Mouse (Mus musculus): Measurements from ENCODE around the gene BC049352.

Gene BC049352

DNA sequence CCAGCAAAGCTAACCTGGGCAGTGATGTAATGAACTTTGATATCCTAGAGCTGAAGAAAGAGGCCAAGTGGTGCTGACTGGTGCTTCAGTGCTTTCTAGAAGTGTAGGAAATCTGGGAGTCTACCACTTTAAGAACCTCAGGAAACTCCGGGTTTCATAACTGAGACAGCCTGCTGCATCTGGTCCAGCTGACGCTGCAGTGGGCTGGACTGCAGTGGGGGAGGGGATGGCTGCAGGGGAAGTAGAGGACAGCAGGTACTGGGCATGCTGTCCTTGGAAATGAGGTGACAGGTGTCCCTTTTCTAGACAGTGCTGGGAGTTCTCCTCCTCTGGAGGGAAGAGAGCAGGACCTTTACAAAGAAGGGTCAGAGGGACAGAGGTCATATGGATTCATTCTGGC, at the start of gene BC049352:
TSS of gene BC049352 (plus strand) at position 238 of the 400 bp plus-strand sequence.
- DNase-seq (ENCODE audit: low read depth in 2 of 2, low spot score in 2 of 2) = no peak

DNA sequence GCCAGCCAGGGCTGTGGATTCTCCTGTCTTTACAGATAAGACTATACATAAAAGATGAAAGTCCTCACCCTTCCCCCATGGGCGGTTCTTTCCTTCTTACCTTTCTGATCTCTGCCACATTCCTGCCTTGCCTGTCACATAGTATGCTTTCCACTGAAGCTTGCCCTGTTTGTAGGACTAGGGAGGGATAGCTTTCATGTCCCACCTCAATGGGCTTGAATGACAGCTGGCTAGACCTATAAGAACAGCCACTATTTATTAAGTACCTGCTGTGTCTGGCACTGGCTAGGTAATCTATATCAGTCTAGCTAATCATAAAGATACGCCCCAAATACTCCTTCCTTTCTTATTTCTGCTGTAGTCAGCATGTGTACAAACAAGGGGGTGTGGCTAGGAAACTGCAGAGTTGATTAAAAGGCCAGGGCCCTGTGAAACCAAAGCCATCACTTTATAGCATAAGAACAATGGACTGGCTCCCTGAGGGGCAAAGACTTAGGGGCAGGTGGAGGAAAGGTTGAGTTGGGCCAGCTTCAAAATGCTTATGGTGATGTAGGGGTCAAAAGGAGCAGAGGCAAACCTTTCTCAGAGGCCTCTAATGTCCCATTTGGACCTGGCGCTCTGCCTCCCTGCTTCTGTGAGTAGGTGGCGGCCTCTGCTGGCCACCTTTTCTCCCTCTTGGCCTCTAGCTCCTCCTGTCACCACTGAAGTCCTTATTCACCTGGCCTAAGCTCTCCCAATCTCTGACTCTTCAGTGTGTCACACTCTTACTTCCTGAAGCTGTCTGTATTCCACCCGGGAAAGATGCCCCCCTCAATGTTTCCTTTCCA, 48.1 kb upstream of the BC049352 start:
- peak; percentile 58 to 72 for DNase-seq (ENCODE audit: low read depth in 2 of 2, low spot score in 2 of 2)

DNA sequence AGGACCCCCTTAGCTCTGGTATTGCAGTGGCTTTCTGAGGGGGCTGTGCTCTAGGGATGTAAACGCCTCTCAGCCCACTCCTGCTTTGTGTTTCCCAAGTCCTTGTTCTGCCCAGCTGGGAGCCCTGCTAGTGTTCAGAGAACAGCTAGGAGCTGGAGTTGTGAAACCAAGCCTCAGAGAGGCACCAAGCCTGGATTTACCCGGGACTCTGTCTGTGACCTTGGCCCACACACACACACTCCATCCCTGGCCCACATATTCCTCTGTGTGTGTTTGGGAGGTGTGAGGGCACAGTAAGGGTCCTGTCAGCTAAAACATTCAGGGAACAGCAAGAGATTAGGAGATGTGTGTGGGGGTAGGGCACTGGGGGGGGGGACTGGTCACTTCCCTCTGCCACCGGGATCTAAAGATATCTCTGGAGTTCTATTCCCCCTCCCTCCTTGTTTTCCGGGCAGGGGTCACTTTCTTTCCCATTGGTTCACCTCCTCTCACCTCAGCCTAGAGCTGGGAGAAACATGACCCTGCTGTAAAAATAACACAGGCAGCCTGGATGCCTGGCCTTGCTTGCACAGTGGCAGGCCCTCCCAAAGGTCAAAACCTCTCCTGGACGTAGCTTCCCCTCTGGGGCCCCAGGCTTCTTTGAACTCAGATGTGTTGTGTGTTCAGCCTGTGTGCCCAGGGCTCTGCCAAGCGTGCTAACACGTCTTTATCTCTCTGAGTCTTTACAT, 45.2 kb upstream of the BC049352 start:
- DNase-seq (ENCODE audit: low read depth in 2 of 2, low spot score in 2 of 2) = no peak

DNA sequence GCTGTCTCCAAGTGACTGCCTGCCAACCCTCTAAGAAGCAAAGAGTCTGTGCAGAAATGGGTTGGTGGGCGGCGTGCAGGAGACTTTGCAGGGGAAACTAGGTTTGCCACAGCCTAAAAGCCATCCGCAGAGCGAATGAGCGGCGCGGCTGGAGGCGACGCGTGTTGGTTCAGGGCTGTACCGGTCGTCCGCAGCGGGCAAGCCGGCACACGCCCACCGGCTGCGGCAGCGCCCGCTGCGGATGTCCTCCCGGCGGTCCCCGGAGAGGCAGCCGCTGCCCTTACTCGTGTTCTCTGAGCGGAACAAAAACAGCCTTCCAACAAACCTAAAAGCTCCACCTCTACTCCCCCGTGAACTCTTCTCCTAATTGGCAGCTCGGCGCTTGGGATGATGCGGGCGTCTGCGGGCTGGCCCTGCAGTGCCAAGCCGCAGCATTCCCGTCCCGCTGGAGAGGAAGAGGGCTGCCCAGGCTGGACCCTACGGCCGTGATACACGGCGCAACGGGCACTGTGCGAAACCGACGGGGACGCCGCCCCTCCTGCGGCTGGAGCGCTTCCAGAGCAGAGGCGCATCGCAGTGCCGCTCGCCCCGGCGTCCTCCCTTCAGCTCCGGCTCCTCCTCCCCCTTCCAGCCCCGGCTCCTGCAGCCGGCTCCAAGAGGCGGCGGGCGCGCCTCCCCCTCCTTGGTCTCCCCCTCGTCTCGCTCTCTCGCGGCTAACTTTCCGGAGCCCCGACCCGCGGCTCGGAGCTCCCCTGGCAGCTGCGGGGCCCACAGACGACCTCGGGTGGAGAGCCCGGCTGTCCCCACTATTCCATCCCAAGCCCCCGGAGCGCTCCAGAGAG, 43.4 kb upstream of the BC049352 start, which contains the start of gene Scn4b:
TSS of gene Scn4b (plus strand) at position 205 of the 842 bp plus-strand sequence.
- peak in 1 of 2 experiments; percentile 41 for DNase-seq (ENCODE audit: low read depth in 2 of 2, low spot score in 2 of 2)

DNA sequence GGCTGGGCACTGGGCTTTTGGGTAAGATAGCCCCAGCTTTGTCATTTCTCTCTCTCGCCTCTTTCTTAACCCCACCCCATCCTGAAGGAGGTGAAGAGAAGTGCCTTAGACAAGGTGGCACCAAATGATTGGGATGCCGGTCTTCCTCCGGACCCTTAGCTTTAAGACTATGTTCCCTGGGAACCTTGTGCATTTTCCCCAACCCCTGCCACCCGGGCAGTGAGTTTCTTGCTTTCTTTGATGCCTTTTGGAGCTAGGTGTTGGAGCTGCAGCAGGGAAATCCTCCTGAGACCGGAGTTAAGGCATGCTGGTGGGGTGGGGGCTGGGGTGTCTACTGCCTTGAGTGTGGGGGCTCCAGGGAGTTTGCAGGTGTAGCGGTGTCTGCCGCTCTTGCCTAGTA, 42.7 kb upstream of the BC049352 start:
- no peak for DNase-seq (ENCODE audit: low read depth in 2 of 2, low spot score in 2 of 2)

DNA sequence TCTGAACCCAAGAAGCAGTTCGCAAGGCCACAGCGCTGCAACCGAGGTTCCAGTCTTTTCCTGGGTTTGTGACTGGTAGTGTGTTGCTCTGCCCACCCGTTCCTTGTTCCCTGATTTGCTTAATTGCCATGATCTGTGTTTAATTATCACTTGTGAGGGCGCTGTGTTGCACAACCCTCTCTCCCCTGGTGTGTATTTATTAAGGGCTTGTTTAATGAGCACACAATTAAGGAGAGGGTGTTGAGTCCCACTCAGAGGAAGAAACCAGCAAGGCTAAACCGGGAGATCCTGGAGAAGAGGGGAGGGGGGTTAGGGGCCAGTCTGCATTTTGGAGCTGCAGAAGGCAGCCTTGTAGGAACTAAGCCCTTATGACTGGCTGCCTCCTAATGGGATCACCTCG, 40.9 kb upstream of the BC049352 start:
- no peak for DNase-seq (ENCODE audit: low read depth in 2 of 2, low spot score in 2 of 2)

DNA sequence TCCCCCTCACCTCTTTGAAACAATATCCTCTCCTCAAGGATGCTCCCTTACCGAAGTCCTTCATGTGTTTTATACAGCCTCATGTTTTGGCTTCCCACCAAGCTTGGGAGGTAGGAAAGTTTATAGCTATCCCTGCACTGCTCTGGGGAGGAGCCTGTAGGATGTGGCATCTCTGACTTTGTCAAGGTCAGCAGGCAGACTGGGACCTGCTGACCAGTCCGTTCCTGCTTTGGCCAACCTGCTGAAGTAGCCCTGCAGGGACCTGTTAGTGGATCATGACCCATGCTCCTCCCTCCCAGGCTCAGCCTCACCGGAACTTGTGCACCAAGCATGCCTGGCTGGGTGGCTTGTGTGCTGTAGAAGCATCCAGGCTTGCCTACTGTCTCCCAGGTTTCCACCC, 39.1 kb upstream of the BC049352 start:
- no peak for DNase-seq (ENCODE audit: low read depth in 2 of 2, low spot score in 2 of 2)

- DNase-seq (ENCODE audit: low read depth in 2 of 2, low spot score in 2 of 2) = no peak
Measured at GRCm38 (mm10) chr9:45145533-45146266, 36.1 kb upstream of the BC049352 start.

DNA sequence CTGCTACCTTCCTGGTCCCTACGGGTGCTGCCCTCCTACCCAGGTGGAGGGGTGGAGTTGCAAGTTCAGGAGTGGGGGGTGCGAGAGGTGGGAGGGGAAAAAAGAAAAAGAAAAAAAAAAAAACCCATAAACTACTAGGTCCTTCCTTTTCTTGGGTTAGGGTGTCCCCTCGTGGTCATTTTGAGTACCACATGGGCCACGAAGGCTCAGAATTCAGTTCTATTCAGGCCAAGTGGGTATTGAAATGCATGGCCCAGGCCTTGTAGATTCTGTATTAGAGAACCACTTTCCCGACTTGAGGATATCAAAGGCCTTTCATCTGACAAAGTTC, 35.6 kb upstream of the BC049352 start:
- peak; percentile 70 to 83 for DNase-seq (ENCODE audit: low read depth in 2 of 2, low spot score in 2 of 2)

DNA sequence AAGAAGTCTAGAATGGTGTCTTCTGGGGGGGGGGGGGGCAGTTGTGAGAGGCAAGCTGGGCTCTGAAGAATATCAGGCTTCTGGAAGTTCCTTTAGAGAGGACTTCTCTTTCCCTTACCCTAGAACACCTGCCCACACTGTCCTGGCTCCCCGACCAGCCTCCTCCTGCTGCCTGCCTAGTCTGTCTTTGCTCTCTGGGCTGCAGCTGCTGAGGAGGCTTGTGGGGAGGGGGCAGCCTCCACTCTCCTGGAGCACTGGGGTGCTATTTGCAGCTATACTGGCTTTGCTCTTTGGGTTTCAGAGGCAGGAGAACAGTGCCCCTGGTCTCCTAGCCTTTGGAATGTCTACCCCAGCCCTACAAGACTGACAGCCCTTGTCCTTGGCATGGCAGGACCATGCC, 30.9 kb upstream of the BC049352 start:
- no peak for DNase-seq (ENCODE audit: low read depth in 2 of 2, low spot score in 2 of 2)

- peak in 1 of 2 experiments; percentile 11 for DNase-seq (ENCODE audit: low read depth in 2 of 2, low spot score in 2 of 2)
Measured at GRCm38 (mm10) chr9:45153361-45153760, 28.4 kb upstream of the BC049352 start.

GRCm38 (mm10) chr9:45167903-45168302, 13.9 kb upstream of the BC049352 start:
- DNase-seq (ENCODE audit: low read depth in 2 of 2, low spot score in 2 of 2) = no peak

DNA sequence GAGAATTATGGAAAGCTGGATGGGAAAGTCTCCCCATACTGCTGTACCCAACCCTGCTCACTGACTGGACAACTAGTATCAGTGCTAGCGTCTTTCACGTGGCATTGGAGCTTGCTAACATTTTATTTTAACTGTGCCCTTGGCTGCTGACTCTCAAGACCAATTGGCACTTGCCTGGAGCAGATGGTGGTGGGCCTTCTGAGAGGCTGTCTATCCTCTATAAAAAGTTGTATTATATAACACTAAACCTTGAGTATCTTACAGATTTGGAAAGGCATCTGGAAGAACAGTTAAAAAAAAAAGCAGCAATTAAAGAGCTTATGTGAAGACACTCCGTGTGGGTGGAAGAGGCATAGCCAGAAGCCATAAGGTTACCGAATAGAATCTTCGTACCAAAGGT, 11.7 kb upstream of the BC049352 start:
- no peak for DNase-seq (ENCODE audit: low read depth in 2 of 2, low spot score in 2 of 2)

GRCm38 (mm10) chr9:45171073-45171610, 10.7 kb upstream of the BC049352 start:
- no peak for DNase-seq (ENCODE audit: low read depth in 2 of 2, low spot score in 2 of 2)

GRCm38 (mm10) chr9:45173475-45173874, 8.3 kb upstream of the BC049352 start:
- no peak for DNase-seq (ENCODE audit: low read depth in 2 of 2, low spot score in 2 of 2)

DNA sequence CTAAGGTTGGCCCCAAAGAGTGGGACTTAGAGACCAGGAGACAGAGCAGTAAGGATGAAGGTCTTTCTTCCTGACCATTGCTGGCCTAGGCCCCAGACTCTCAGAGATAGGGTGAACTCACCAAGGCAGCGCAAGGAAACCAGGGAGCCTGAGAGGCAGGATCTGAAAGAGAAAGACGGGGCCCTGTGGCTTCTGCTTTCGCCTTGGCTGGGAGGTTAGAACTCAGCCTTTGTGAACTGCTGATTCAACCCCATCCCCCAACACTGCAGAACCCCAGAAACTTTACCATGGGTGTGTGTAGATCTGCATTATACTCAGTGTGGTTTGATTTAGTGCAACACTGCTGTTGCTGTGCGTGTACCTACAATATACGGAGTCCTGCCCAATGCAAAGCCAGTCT, 2.5 kb upstream of the BC049352 start:
- DNase-seq (ENCODE audit: low read depth in 2 of 2, low spot score in 2 of 2) = no peak

DNA sequence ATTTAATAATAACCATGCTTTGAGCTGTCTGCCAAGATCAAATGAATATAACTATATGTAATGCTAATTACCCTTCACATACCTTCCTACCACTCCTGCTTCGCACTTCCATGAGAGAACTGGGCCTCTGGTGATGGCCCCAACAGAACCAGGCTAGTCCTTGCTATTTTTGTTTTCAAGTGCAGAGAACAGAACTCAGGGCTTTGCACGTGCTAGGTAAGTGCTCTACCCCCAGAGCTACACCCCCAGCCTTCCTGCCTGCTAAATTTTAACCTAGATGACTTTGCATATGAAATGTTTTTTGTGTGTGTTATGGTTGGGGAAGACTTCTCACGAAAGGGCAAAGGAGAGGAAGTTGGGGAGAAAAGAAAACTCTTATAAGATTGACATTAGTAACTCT, 714 bp downstream of the BC049352 start:
- DNase-seq (ENCODE audit: low read depth in 2 of 2, low spot score in 2 of 2) = no peak

GRCm38 (mm10) chr9:45183266-45183665, 1.5 kb downstream of the BC049352 start:
- no peak for DNase-seq (ENCODE audit: low read depth in 2 of 2, low spot score in 2 of 2)

GRCm38 (mm10) chr9:45185250-45185649, 3.4 kb downstream of the BC049352 start:
- DNase-seq (ENCODE audit: low read depth in 2 of 2, low spot score in 2 of 2) = no peak
